Mouse (Mus musculus) testis, adult 2 months (tissue): ENCODE data around the gene Cwc22.

Experiments used
- CTCF ChIP-seq: fragments of 200-500 bp; IDR thresholded peaks from 2 replicates; pipeline ENCODE4 v1.5.1; 2012; ENCODE audit warnings: low read depth, mild to moderate bottlenecking, inconsistent platforms, low read length, moderate library complexity; ENCODE audit not compliant: control insufficient read depth, insufficient read depth, insufficient replicate concordance
- POLR2A ChIP-seq: fragments of 200-500 bp; IDR thresholded peaks from 2 replicates; pipeline ENCODE4 v1.6.1; 2012; ENCODE audit warnings: low read depth, mild to moderate bottlenecking, inconsistent platforms, low read length, moderate library complexity; ENCODE audit not compliant: control insufficient read depth

GRCm38 (mm10) chr2:77892573-77892972 is 53.6 kb downstream of the Cwc22 start:
- TF ChIP-seq CTCF (no peak), POLR2A (no peak)
